Mouse (Mus musculus) T-helper 2 cell (primary cell): ENCODE results near the gene Sectm1a.
"Not testable (repeated sequence)": the region's sequence is repeated elsewhere in the genome, so short reads cannot be mapped to it uniquely, and the experiment has no call there.

Experiments
- in situ Hi-C: fragments of 300-600 bp; cut with MboI, MseI; formaldehyde crosslinking; loops from one replicate; pipeline ENCODE4 v1.15.1; 2025; ENCODE audit warnings: high pct_unique_total_duplicates

The Sectm1a gene

GRCm38 (mm10) chr11:121081120-121081519 lies at the start of gene Sectm1a:
TSS of gene Sectm1a (minus strand) at chr11:121081220.
- in situ Hi-C loops, result no loop called here

DNA sequence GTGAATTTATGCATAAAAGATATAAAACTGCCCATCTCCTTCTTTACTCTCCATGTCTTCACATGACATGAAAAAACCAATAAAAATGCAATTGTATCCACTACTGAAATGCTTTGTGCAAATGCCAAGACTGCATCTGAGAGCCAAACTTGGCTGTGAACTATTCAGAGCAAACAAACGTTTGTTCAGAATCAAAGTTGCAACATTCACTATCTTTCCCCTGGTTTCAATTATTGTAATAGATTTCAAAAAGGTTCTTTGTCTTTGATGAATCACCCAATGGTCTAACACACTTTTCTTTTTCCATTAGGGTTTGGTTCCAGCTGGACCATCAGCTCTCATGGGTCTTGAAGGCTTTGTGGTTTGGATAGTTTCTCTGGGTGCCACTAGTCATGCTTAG lies 48.6 kb upstream of the Sectm1a start:
- in situ Hi-C loops, result no loop called here

DNA sequence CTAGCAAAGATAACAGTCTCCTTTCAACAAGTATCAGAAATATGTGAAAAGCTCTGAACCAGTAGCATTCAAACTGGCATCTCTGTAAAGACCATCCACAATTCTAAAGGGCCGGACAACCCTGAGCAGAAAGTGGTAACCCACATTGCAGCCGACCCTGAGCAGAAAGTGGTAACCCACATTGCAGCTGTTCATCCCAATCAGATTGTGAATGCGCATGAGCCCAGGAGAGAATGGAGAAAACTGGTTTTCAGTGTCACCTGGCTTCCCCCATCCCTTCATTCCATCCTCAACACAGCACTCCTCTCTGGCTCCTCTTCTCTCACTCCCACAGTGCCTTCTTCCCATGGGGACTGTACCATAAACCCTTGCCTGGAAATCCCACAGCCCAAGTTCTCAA lies 46.4 kb upstream of the Sectm1a start:
- in situ Hi-C loops, result no loop called here

DNA sequence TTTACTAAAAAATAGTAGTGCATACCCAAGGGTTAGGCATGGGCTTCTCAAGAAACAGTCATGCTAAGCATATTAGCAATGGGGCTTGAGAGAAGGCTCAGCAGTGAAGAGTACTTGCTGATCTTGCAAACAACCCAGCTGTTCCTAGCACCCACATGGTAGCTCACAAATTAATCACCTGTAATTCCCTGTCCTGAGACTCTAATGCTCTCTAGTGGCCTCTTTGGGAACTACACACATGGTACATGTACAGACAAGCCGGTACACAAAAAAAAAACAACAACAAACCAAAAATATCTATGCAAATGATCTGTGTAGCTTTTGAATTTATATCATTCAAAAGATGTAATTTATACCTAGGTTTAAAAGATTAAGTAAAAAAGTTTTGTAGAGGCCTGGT lies 45.4 kb upstream of the Sectm1a start:
- in situ Hi-C loops, result no loop called here

- in situ Hi-C loops, result no loop called here
Measured at GRCm38 (mm10) chr11:121125522-121126172, 44.6 kb upstream of the Sectm1a start.

GRCm38 (mm10) chr11:121123438-121123837 lies 42.4 kb upstream of the Sectm1a start:
- in situ Hi-C loops, result no loop called here

GRCm38 (mm10) chr11:121122024-121122670 lies 41.1 kb upstream of the Sectm1a start:
- in situ Hi-C loops, result no loop called here

- in situ Hi-C loops, result no loop called here
Measured at GRCm38 (mm10) chr11:121121151-121121550, 40.1 kb upstream of the Sectm1a start.

- in situ Hi-C loops, result loop anchor here (10.0 kb wide), 1 partner anchor 964 kb away; the partner anchor contains the start of gene Slc38a10
Measured at GRCm38 (mm10) chr11:121118577-121118976, 37.6 kb upstream of the Sectm1a start, which contains the start of gene Tex19.2. TSS of gene Tex19.2 (minus strand) at chr11:121118677.

- in situ Hi-C loops, result loop anchor here (10.0 kb wide), 1 partner anchor 963 kb away; the partner anchor contains the start of gene Slc38a10
Measured at GRCm38 (mm10) chr11:121118106-121118505, 37.1 kb upstream of the Sectm1a start.

- in situ Hi-C loops, result loop anchor here (10.0 kb wide), 1 partner anchor 957 kb away; the partner anchor contains the start of gene Slc38a10
Measured at GRCm38 (mm10) chr11:121112091-121112775, 31.2 kb upstream of the Sectm1a start.

- in situ Hi-C loops, result loop anchor here (10.0 kb wide), 1 partner anchor 957 kb away; the partner anchor contains the start of gene Slc38a10
Measured at GRCm38 (mm10) chr11:121111601-121112000, 30.6 kb upstream of the Sectm1a start.

DNA sequence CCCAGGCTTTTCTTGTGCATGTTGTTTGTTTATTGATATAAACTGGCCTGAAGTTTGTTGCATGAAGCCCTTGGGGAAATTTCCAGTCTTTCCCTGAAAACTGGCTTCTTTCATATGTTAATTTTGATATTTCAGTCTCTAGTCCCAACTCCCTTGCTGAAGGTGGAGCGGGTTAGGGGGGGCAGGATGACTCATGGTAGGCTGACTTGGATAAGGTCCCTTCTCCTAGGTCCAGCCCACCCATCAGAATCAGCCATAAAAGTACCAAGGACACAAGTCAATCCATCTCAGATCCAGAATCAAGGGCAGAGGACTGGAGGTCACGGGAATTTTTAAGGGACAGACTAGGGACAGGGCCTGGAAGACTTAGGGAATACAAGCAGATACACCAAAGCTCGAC lies 30.0 kb upstream of the Sectm1a start:
- in situ Hi-C loops, result loop anchor here (10.0 kb wide), 1 partner anchor 956 kb away; the partner anchor contains the start of gene Slc38a10

- in situ Hi-C loops, result loop anchor here (10.0 kb wide), 1 partner anchor 955 kb away; the partner anchor contains the start of gene Slc38a10
Measured at GRCm38 (mm10) chr11:121109986-121110385, 29.0 kb upstream of the Sectm1a start.

- in situ Hi-C loops, result no loop called here
Measured at GRCm38 (mm10) chr11:121108061-121108460, 27.0 kb upstream of the Sectm1a start.

- in situ Hi-C loops, result not testable (repeated sequence)
Measured at GRCm38 (mm10) chr11:121107242-121107641, 26.2 kb upstream of the Sectm1a start.

DNA sequence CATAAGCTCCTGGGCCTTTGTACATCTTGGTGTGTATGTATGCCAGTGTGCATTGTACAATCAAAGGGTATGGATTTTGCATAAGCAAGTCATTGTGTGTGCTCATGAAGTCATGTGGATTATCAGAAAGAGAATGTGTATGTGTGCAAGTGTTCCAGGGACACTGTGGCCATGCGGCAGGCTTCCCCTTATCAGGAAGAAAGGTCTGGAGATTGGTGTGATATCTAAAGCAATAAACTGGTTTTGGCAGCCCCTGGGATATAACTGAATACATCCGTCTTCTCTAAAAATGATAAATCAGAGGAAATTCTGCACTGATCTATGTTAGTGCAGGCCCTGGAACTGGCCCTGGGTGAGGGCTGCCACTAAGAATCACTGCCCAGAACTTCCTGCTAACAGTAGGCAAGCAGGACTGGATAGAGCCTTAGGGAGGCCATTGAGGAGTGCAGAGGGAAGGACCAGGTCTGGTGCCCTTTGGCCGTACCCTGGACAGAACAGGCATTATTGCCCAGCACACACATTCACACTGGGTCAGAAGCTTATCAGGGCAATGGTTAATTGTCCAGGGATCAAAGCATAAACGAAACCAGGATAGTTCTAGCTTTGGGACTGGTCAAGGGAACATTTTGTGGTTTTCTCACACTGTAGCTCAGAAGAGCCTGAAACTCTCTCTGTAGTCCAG lies 20.2 kb upstream of the Sectm1a start:
- in situ Hi-C loops, result no loop called here

DNA sequence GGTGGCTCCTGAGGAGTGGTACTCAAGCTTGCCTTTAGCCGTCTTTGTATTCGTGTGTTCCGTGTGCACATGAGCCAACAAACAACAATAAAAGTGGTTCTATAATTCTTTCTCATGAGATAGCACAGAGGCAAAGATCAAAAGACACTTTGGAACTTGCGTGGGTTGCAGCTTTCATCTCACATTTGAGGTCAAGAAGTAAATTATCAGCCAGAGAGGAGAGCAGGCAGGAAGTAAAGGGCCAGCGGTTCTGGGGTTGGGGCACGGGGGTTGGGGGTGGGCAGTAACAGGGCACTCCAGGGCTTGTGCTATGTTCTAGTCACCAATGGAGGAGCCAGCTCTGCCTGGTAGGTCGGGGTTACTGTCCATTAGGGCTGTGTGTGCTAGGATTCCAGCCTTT lies 19.7 kb upstream of the Sectm1a start:
- in situ Hi-C loops, result no loop called here

DNA sequence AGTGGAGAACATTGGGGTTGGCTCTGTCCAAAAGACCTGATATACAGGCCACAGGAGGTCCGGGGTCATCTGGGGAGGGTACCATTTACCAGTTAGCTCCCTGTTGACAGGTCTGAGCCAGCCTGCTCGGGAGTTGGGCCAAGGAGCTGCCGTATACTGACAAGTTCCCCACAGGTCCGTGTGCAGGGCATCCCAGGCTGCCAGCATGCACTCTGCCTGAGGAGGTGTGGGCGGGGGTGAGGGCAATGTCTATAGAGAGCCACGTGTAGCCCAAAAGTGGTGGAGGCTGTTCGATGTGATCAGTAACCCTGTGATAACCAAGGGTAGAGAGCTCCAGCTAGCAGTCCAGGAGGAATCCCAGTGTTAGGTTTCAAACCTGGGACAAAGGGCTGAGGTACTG lies 18.7 kb upstream of the Sectm1a start:
- in situ Hi-C loops, result no loop called here

- in situ Hi-C loops, result no loop called here
Measured at GRCm38 (mm10) chr11:121092606-121093585, 11.9 kb upstream of the Sectm1a start.
